Mouse (Mus musculus) bone marrow, adult 2 months (tissue): ENCODE results near the gene Spaca3.

ENCODE experiments used
- CTCF ChIP-seq: fragments of 200-500 bp; IDR thresholded peaks from 2 replicates; pipeline ENCODE4 v1.5.1; 2011; ENCODE audit warnings: low read length, control low read depth; ENCODE audit not compliant: control insufficient read depth, insufficient read depth
- POLR2A ChIP-seq: fragments of 200-500 bp; IDR thresholded peaks from 2 replicates; pipeline ENCODE4 v1.6.1; 2011; ENCODE audit warnings: low read depth, mild to moderate bottlenecking, control low read depth, low read length, borderline replicate concordance; ENCODE audit not compliant: control insufficient read depth

- TF ChIP-seq CTCF = no peak
- TF ChIP-seq POLR2A = no peak
Observed at GRCm38 (mm10) chr11:80912721-80913120, 54.6 kb downstream of the Spaca3 start.
